Mouse (Mus musculus) ES-Bruce4 (cell line): ENCODE data around the gene Crabp2.

ENCODE experiments used
- CTCF ChIP-seq: IDR thresholded peaks from one replicate; pipeline ENCODE4 v1.8.1; 2011; ENCODE audit warnings: low read depth, low read length
- EP300 ChIP-seq: IDR thresholded peaks from 2 replicates; pipeline ENCODE4 v1.6.1; 2011; ENCODE audit warnings: low read depth, low read length; ENCODE audit not compliant: insufficient read depth
- POLR2A ChIP-seq: IDR thresholded peaks from one replicate; pipeline ENCODE4 v1.8.1; 2011; ENCODE audit warnings: low read length; ENCODE audit not compliant: insufficient read depth

DNA sequence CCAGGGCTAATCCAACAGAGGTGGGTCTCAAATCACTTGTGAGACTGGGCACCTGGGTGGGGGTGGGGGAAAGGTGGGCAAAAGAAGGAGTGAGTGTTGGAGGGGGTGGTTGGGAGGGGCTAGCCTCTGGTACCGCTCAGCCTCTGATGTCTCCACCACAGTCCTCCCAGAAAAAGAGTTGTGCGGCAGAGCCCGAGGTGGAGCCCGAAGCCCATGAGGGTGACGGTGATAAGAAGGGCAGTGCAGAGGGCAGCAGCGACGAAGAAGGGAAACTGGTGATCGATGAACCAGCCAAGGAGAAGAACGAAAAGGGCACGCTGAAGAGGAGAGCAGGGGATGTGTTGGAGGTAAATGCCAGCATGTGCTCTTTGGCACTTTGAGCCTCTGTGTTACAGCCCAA lies 34.6 kb upstream of the Crabp2 start:
- TF ChIP-seq EP300 (no peak), CTCF (no peak), POLR2A (no peak)
